ENCODE assay signal across 10 mouse cellular contexts in the genomic region with DNA sequence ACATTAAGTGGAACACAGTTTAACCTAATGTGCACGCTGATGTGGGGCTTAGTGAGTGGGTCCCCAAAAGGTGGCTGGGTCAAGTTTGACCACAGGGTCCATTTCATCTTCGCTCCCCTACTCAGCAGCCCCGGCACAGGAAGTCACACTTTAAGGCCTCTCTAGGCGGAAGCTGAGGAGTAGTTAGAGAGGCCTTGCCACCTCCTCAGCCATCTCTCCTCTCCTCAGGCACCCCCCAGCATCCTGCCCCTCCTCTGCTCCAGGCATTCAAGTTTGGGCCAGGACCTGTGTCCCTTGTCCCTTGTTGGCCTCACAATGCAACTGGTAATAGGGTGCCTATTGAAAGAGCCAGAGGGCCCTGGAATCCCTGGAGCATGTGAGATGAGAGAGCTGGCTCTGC. TPM values are rescaled to one million over a fixed set of nuclear protein-coding genes. Genes with fewer than 3 reads are reported as not detected.
DNase-seq lines count a peak whose midpoint lies in the region; ATAC-seq lines count a peak whose summit lies in the region.
"Had no signal": no experiment of that assay in that cellular context is flagged by ENCODE, and none has a peak within 500 bp of the region (broad histone marks: within the 10 kb centered on the region; RNA-seq: fewer than 3 reads in every experiment).

No protein-coding gene starts in this region.

- peaks cover 73% of the 10 kb centered on the region for H3K4me1 ChIP-seq in heart, embryonic 10.5 days
- H3K4me1 ChIP-seq in midbrain, embryonic 10.5 days = peaks cover 54% of the 10 kb centered on the region
- peaks cover 23% of the 10 kb centered on the region for H3K4me1 ChIP-seq in midbrain, embryonic 16.5 days (ENCODE audit: control insufficient read depth, insufficient read depth, low read length)
- H3K4me1 ChIP-seq in liver, embryonic 11.5 days (replicated peaks; ENCODE audit: control insufficient read depth, insufficient read depth, low read length) = peaks cover 61% of the 10 kb centered on the region

- H3K4me2 ChIP-seq in midbrain, embryonic 16.5 days (ENCODE audit: low read length) = no peak overlapping the region
- H3K4me2 ChIP-seq in liver, embryonic 11.5 days = peak overlapping the region; percentile 52

- H3K4me3 ChIP-seq in heart, embryonic 10.5 days = no peak overlapping the region
- H3K4me3 ChIP-seq in midbrain, embryonic 10.5 days = no peak overlapping the region
- no peak overlapping the region for H3K4me3 ChIP-seq in midbrain, embryonic 16.5 days (ENCODE audit: low read depth, low read length)
- no peak overlapping the region for H3K4me3 ChIP-seq in liver, embryonic 11.5 days (ENCODE audit: low read depth, low read length)

- 71% methylated on average over 4 of the region's 4 CpGs for WGBS in heart, embryonic 10.5 days
- 79% methylated on average over 4 of the region's 4 CpGs for WGBS in midbrain, embryonic 10.5 days
- WGBS in midbrain, embryonic 16.5 days = 92% methylated on average over 4 of the region's 4 CpGs
- 50% methylated on average over 4 of the region's 4 CpGs for WGBS in liver, embryonic 11.5 days

- H3K36me3 ChIP-seq in heart, embryonic 10.5 days = peaks cover 17% of the 10 kb centered on the region
- H3K36me3 ChIP-seq in midbrain, embryonic 10.5 days = peaks cover 17% of the 10 kb centered on the region
- H3K36me3 ChIP-seq in midbrain, embryonic 16.5 days (ENCODE audit: control insufficient read depth, insufficient read depth, low read length) = no peaks in the 10 kb centered on the region
- H3K36me3 ChIP-seq in liver, embryonic 11.5 days (ENCODE audit: control insufficient read depth, insufficient read depth, low read length) = peaks cover 11% of the 10 kb centered on the region; the same call in 1 of the 2 replicates

- peaks cover 25% of the 10 kb centered on the region for H3K27me3 ChIP-seq in heart, embryonic 10.5 days (ENCODE audit: insufficient read depth, poor library complexity, severe bottlenecking)
- H3K27me3 ChIP-seq in midbrain, embryonic 10.5 days (ENCODE audit: low read depth, poor library complexity, severe bottlenecking) = peaks cover 72% of the 10 kb centered on the region
- H3K27me3 ChIP-seq in midbrain, embryonic 16.5 days (ENCODE audit: control insufficient read depth, insufficient read depth, low read depth, low read length) = no peaks in the 10 kb centered on the region
- no peaks in the 10 kb centered on the region for H3K27me3 ChIP-seq in liver, embryonic 11.5 days (replicated peaks; ENCODE audit: control insufficient read depth, insufficient read depth, low read length)

- ATAC-seq in midbrain, embryonic 16.5 days = no peak
- no peak for ATAC-seq in liver, embryonic 11.5 days (replicated peaks; ENCODE audit: low FRiP score)

- peak overlapping the region; percentile 60 for H3K27ac ChIP-seq in heart, embryonic 10.5 days
- H3K27ac ChIP-seq in midbrain, embryonic 10.5 days (replicated peaks) = peak overlapping the region; percentile 39; the same call in 1 of the 2 replicates
- H3K27ac ChIP-seq in midbrain, embryonic 16.5 days (ENCODE audit: low read length) = no peak overlapping the region
- no peak overlapping the region for H3K27ac ChIP-seq in liver, embryonic 11.5 days (ENCODE audit: low read depth, low read length)

- no peak for DNase-seq in heart, embryonic 10.5 days (ENCODE audit: low spot score)
- no peak for DNase-seq in heart, adult 9 months (ENCODE audit: low spot score in 2 of 2)
- DNase-seq in midbrain, embryonic 10.5 days (ENCODE audit: low spot score) = no peak
- DNase-seq in liver, embryonic 11.5 days (ENCODE audit: low spot score) = no peak
- peak; percentile 75 for DNase-seq in thymus, postnatal 25 days
- no peak for DNase-seq in urinary bladder, adult 2 months (ENCODE audit: low spot score)
- no peak for DNase-seq in ovary, postnatal 10 days (ENCODE audit: low spot score)
- DNase-seq: B cell, adult 2 months; cerebellum, adult 9-11 months had no signal

- H3K9ac ChIP-seq in midbrain, embryonic 16.5 days (ENCODE audit: low read depth, low read length) = no peak overlapping the region
- H3K9ac ChIP-seq in liver, embryonic 11.5 days (ENCODE audit: low read depth, low read length) = no peak overlapping the region

- H3K9me3 ChIP-seq in heart, embryonic 10.5 days = no peaks in the 10 kb centered on the region
- H3K9me3 ChIP-seq in midbrain, embryonic 10.5 days (replicated peaks) = no peaks in the 10 kb centered on the region
- no peaks in the 10 kb centered on the region for H3K9me3 ChIP-seq in midbrain, embryonic 16.5 days (replicated peaks; ENCODE audit: control insufficient read depth, low read length, poor library complexity, severe bottlenecking)
- H3K9me3 ChIP-seq in liver, embryonic 11.5 days (ENCODE audit: control insufficient read depth, low read length) = no peaks in the 10 kb centered on the region

RNA-seq across cellular contexts. Expression of a gene that starts 4.5 kb away (rescaled TPM):
- 33.6 and 35.3 TPM in 2 replicates for polyA plus RNA-seq in heart, embryonic 10.5 days (2016; fragmentation: Nextera tagmentation; extraction: Ambion mirVana)
- polyA plus RNA-seq in midbrain, embryonic 10.5 days (2016; fragmentation: Nextera tagmentation; extraction: Ambion mirVana) = 21.7 and 24.5 TPM in 2 replicates
- 11.0 and 11.2 TPM in 2 replicates for polyA plus RNA-seq in midbrain, embryonic 16.5 days (2015; fragmentation: Nextera tagmentation; extraction: Ambion mirVana)
- 37.0 and 38.0 TPM in 2 replicates for polyA plus RNA-seq in liver, embryonic 11.5 days (2014; fragmentation: Nextera tagmentation; extraction: Ambion mirVana)
- 140 and 152 TPM in 2 replicates for polyA plus RNA-seq in urinary bladder, adult 2 months (2012; rRNA removed)

RNA-seq across cellular contexts. Expression of a gene that starts 26.9 kb away (rescaled TPM):
- 0.20 TPM in 1 of 2 replicates, not detected in the other for polyA plus RNA-seq in heart, embryonic 10.5 days (2016; fragmentation: Nextera tagmentation; extraction: Ambion mirVana)
- 0.12 and 0.15 TPM in 2 replicates for polyA plus RNA-seq in midbrain, embryonic 10.5 days (2016; fragmentation: Nextera tagmentation; extraction: Ambion mirVana)
- polyA plus RNA-seq in midbrain, embryonic 16.5 days (2015; fragmentation: Nextera tagmentation; extraction: Ambion mirVana) = 0.20 and 0.44 TPM in 2 replicates
- polyA plus RNA-seq in liver, embryonic 11.5 days (2014; fragmentation: Nextera tagmentation; extraction: Ambion mirVana) = 0.30 and 0.35 TPM in 2 replicates
- polyA plus RNA-seq in urinary bladder, adult 2 months (2012; rRNA removed) = 17.5 and 18.7 TPM in 2 replicates

RNA-seq across cellular contexts. Expression of a gene that starts 33.2 kb away (rescaled TPM):
- polyA plus RNA-seq in heart, embryonic 10.5 days (2016; fragmentation: Nextera tagmentation; extraction: Ambion mirVana) = 0.65 and 0.98 TPM in 2 replicates
- polyA plus RNA-seq in midbrain, embryonic 10.5 days (2016; fragmentation: Nextera tagmentation; extraction: Ambion mirVana) = 0.25 and 0.48 TPM in 2 replicates
- 0.67 and 1.1 TPM in 2 replicates for polyA plus RNA-seq in midbrain, embryonic 16.5 days (2015; fragmentation: Nextera tagmentation; extraction: Ambion mirVana)
- polyA plus RNA-seq in liver, embryonic 11.5 days (2014; fragmentation: Nextera tagmentation; extraction: Ambion mirVana) = 0.55 and 0.74 TPM in 2 replicates
- 2.9 and 3.9 TPM in 2 replicates for polyA plus RNA-seq in urinary bladder, adult 2 months (2012; rRNA removed)

RNA-seq across cellular contexts. Expression of a gene that starts 40.0 kb away (rescaled TPM):
- 37.8 and 40.4 TPM in 2 replicates for polyA plus RNA-seq in heart, embryonic 10.5 days (2016; fragmentation: Nextera tagmentation; extraction: Ambion mirVana)
- 21.2 and 23.5 TPM in 2 replicates for polyA plus RNA-seq in midbrain, embryonic 10.5 days (2016; fragmentation: Nextera tagmentation; extraction: Ambion mirVana)
- polyA plus RNA-seq in midbrain, embryonic 16.5 days (2015; fragmentation: Nextera tagmentation; extraction: Ambion mirVana) = 12.8 and 16.0 TPM in 2 replicates
- 30.1 and 34.7 TPM in 2 replicates for polyA plus RNA-seq in liver, embryonic 11.5 days (2014; fragmentation: Nextera tagmentation; extraction: Ambion mirVana)
- polyA plus RNA-seq in urinary bladder, adult 2 months (2012; rRNA removed) = 101 and 118 TPM in 2 replicates

Comparison
In these comparisons a context has a peak if more than half of its experiments do, and no peak if none do; other contexts are left out.
1. H3K27ac ChIP-seq: peak in heart, embryonic 10.5 days (single experiment) and midbrain, embryonic 10.5 days (single experiment); none in midbrain, embryonic 16.5 days (single experiment) and liver, embryonic 11.5 days (single experiment).
2. RNA of a gene that starts 26.9 kb away (polyA plus RNA-seq): 17.5 to 18.7 TPM in urinary bladder, adult 2 months; 0.20 to 0.44 TPM in midbrain, embryonic 16.5 days, 0.30 to 0.35 TPM in liver, embryonic 11.5 days, 0.20 TPM in heart, embryonic 10.5 days and 0.12 to 0.15 TPM in midbrain, embryonic 10.5 days; every median in the first group is over 10 times any median in the second.